Mouse (Mus musculus) splenic B cell, adult 2 months (primary cell): Measurements from ENCODE around the gene Nme9.

Source experiments
- DNase-seq: peaks from one replicate; pipeline ENCODE4 v3.0.0-alpha.2; 2011; ENCODE audit warnings: low read depth, low spot score
- H3K27me3 ChIP-seq: 2 replicates; pipeline ENCODE4 v1.6.1; 2012; ENCODE audit warnings: mild to moderate bottlenecking, low read length, moderate library complexity, mixed read lengths; ENCODE audit not compliant: control insufficient read depth, poor library complexity, insufficient read depth, severe bottlenecking
- H3K36me3 ChIP-seq: 2 replicates; pipeline ENCODE4 v1.6.1; 2012; ENCODE audit warnings: mild to moderate bottlenecking, low read length, moderate library complexity, mixed read lengths; ENCODE audit not compliant: control insufficient read depth, poor library complexity, insufficient read depth, severe bottlenecking

Gene Nme9

GRCm38 (mm10) chr9:99451161-99451560 is at the start of gene Nme9:
Gene Nme9, plus strand, starts transcription at chr9:99451475.
- H3K27me3 ChIP-seq: no peaks in the 10 kb centered on the region
- DNase-seq: no peak
- H3K36me3 ChIP-seq: no peaks in the 10 kb centered on the region

GRCm38 (mm10) chr9:99409280-99409679 is 42.0 kb upstream of the Nme9 start:
- H3K27me3 ChIP-seq: no peaks in the 10 kb centered on the region
- DNase-seq: no peak

GRCm38 (mm10) chr9:99411093-99411492 is 40.2 kb upstream of the Nme9 start:
- DNase-seq: no peak
- H3K36me3 ChIP-seq: no peaks in the 10 kb centered on the region
- H3K27me3 ChIP-seq: no peaks in the 10 kb centered on the region

More at GRCm38 (mm10) chr9:99409280-99409679, 42.0 kb upstream of the Nme9 start:
- no peaks in the 10 kb centered on the region for H3K36me3 ChIP-seq

GRCm38 (mm10) chr9:99411785-99412184 is 39.5 kb upstream of the Nme9 start:
- no peaks in the 10 kb centered on the region for H3K27me3 ChIP-seq
- H3K36me3 ChIP-seq: no peaks in the 10 kb centered on the region
- no peak for DNase-seq

GRCm38 (mm10) chr9:99416809-99417208 is 34.5 kb upstream of the Nme9 start:
- no peak for DNase-seq
- Histone ChIP-seq H3K36me3 (no peaks in the 10 kb centered on the region), H3K27me3 (no peaks in the 10 kb centered on the region)

GRCm38 (mm10) chr9:99417288-99417846 is 33.9 kb upstream of the Nme9 start:
- H3K36me3 ChIP-seq: no peaks in the 10 kb centered on the region
- H3K27me3 ChIP-seq: no peaks in the 10 kb centered on the region
- DNase-seq: no peak

- Histone ChIP-seq H3K36me3 (no peaks in the 10 kb centered on the region), H3K27me3 (no peaks in the 10 kb centered on the region)
- DNase-seq: no peak
Observed at GRCm38 (mm10) chr9:99418377-99418776, 32.9 kb upstream of the Nme9 start.

GRCm38 (mm10) chr9:99419951-99420701 is 31.1 kb upstream of the Nme9 start:
- Histone ChIP-seq H3K36me3 (no peaks in the 10 kb centered on the region), H3K27me3 (no peaks in the 10 kb centered on the region)
- DNase-seq: no peak

- DNase-seq: no peak
- no peaks in the 10 kb centered on the region for H3K36me3 ChIP-seq
- H3K27me3 ChIP-seq: no peaks in the 10 kb centered on the region
Observed at GRCm38 (mm10) chr9:99421914-99422313, 29.4 kb upstream of the Nme9 start.

- Histone ChIP-seq H3K27me3 (no peaks in the 10 kb centered on the region), H3K36me3 (no peaks in the 10 kb centered on the region)
- DNase-seq: no peak
Observed at GRCm38 (mm10) chr9:99423692-99424573, 27.3 kb upstream of the Nme9 start.

- Histone ChIP-seq H3K36me3 (no peaks in the 10 kb centered on the region), H3K27me3 (no peaks in the 10 kb centered on the region)
- no peak for DNase-seq
Observed at GRCm38 (mm10) chr9:99424574-99424863, 26.8 kb upstream of the Nme9 start.

- Histone ChIP-seq H3K36me3 (no peaks in the 10 kb centered on the region), H3K27me3 (no peaks in the 10 kb centered on the region)
- DNase-seq: no peak
Observed at GRCm38 (mm10) chr9:99425262-99425661, 26.0 kb upstream of the Nme9 start.

- Histone ChIP-seq H3K27me3 (no peaks in the 10 kb centered on the region), H3K36me3 (no peaks in the 10 kb centered on the region)
- no peak for DNase-seq
Observed at GRCm38 (mm10) chr9:99428601-99429331, 22.5 kb upstream of the Nme9 start.

- Histone ChIP-seq H3K36me3 (no peaks in the 10 kb centered on the region), H3K27me3 (no peaks in the 10 kb centered on the region)
- DNase-seq: no peak
Observed at GRCm38 (mm10) chr9:99429845-99430244, 21.4 kb upstream of the Nme9 start.
